Mouse (Mus musculus) ovary, postnatal 14 days (tissue): ENCODE measurements around the gene Ctdsp1.

Experiments used
- DNase-seq: peaks from one replicate; pipeline ENCODE4 v3.0.0; 2022; ENCODE audit warnings: low spot score

Ctdsp1 gene

DNA sequence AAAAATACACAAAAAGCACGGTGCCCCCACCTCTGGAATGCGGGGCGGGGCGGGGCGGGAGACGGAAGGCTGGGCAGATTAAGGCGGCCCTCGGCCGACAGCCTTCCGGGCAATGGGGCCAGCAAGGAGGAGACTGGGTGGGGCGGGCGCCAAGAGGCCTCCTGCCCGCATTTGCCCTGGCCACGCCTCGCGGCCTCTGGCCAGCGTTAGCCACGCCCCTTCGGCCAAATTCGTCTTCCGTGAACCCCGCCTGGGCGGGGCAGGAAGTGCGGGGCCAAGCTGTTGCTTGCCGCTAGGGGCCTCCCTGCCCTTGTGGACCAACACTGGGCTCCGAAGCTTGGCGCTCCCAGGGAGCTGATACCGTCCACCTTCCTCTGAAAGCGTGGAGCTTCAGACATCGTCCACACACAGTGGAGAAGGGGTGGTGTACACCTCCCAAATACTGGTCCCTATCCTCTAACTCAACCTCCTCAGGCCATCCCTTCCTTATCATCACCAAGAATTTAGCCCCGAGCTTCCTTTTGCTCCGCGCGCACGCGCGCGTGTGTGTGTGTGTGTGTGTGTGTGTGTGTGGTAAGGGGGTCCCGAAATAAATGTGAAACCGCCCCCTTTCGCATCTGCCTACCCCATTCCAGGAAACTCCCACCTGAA, 6.1 kb downstream of the Ctdsp1 start:
- peak; percentile 99 for DNase-seq

DNA sequence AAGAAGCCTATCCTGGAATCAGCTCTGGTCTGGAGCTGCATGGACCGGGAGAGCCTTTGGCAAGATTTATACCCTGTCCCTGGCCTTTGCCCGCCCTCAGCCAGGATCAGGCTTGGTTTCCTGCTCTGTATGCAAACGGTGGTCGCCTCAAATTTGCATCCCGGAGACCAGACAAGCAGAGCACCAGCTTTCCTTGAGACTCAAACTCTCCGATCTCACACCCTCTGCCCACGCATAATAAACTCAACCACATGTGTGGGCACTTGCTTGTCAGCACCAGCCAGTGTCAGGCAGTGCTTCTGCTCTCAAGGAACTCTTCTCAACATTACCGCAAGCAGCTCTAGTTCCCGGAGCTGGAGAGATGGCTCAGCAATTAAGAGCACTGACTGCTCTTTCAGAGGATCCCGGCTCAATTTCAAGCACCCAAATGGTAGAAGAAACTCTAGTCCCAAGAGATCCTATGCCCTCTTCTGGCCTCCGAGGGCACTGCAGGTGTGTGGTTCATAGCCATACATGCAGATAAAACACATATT, 6.7 kb downstream of the Ctdsp1 start:
- peak; percentile 65 for DNase-seq

DNA sequence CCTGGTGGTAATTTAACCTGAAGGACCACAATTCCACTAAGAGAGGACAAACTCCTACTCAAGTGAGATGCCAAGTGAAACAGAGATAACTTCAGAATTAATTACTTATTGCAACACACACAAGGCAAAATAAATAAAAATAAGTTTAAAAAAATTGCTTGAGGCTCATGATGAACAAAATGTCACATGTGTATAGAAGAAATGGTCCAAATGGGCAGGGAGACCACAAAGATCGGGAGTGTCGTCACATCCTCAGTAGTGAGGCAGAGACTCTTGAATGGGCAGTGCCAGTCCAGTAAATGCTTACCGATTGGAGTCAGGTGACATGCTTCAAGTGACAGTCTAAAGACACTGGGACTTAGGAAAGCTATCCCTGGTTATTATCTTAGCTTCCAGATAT, 9.2 kb downstream of the Ctdsp1 start:
- DNase-seq = no peak

DNA sequence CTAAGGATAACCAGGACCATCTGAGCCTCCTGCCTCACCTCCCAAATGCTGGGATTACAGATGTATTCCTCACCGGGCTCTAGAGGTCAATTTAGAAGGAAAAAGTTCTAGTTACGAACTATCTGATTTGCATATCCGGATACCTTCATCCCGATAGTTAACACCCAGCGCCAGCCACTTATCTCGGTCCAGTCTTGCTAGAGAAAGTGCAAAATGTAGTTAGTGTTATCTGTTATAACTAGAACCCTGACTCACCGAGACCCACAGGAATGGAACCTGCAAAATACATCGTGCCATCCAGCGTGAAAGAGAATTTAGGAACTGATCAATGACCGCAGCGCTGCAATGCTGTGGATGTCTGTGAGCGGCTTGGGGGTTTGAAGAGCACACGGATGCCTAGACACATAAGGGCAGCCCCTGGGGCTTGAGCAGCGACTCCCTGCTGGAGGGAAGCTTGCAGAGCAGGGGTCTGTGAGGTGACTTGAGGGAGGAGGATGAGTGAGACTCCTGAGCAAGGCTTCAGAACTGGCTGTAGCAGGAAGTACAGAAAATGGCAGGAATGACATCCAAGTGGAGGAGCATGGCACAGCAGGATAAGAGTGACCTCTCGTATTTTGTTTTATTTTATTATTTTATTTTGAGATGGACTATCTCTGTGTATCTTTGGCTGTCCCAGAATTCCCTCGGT, 9.8 kb downstream of the Ctdsp1 start:
- no peak for DNase-seq

DNA sequence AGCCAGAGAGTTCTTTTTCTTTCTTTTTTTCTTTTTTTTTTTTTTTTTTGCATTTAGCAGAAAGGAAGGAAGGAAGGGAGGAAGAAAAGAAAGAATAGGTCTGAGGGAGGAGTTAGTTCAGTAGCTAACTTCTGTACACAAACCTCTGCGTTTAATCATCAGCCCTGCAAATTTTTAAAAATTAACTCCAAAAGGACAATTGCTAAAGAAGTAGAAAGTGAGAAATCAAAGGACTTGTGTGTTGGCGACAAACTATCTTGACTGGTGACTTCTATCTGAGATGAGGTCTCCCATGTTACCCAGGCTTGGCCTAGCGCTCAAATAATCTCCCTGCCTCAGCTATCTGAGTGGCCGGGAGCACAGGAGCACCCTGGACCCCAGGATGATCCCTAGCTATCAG, 12.9 kb downstream of the Ctdsp1 start:
- no peak for DNase-seq

DNA sequence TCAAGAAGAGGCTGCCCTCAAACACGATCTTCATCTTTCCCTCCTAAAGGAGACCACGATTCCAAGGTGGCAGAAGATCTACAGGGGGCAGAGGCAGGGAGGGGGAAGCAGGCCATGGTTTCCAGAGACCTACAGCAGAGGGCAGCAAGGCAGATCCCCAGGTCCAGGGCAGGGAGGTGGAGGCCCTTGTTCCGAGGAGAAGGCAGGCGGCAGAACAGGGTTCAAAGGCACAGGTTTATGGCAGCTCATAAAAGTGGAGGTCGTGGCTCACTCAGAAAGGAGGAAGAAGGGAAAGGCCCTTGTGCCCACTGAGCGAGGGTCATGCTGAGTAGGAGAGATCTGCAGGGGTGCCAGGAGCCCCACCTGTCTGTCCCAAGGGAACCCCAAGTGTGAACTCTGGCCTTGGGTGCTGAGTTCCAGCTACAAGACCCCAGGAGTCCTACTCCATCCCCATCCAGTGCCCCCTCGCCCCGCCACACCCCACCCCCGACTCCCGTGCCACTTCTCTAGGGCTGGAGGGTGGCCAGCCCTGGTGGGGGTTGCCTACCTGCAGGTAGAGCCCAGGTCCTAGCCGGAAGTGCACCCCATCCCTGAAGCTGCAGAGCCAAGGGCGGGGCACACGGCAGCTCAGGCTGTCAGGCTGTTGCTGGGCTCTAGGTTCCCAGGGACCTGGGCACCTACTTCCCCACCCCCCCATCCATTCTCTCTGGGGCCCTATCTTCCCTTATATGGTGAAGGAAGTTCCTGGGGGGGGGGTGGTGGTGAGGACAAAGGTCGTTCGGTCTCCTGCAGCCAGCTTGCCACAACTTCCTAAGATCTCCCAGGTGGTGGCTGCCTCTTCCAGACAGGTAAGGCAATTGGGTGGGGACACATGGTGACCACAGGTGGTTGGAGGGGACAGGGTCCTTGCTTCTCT, 17.5 kb downstream of the Ctdsp1 start, which contains the start of gene Vil1:
Gene Vil1, plus strand, starts transcription at position 788 of the 916 bp plus-strand sequence.
- DNase-seq = no peak

DNA sequence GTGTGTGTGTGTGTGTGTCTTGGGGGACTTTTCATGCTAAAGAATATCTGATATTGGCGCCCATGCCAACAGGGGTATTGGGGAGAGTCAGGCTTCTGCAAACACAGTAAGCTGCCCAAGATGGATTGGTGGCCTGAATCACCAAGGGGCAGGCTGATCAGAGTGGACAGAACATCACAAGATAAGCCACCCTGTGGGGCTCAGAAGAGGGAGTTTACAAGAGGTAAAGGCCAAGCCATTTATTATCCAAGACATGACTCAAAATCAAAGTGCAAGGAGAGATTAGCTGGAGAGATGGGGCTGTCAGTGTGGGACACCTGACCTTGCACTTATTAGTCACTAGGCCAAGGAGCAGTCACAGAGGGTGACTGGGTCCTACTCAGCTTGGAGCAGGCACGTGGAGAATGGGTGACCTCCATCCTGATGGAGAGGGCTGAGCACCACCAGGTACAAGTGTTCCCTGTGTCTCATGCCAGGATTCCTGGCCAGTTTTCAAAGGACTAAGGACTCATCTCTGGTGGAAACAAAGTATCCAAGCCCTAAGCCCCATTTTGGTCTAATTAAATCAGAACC, 20.5 kb downstream of the Ctdsp1 start:
- DNase-seq = no peak

DNA sequence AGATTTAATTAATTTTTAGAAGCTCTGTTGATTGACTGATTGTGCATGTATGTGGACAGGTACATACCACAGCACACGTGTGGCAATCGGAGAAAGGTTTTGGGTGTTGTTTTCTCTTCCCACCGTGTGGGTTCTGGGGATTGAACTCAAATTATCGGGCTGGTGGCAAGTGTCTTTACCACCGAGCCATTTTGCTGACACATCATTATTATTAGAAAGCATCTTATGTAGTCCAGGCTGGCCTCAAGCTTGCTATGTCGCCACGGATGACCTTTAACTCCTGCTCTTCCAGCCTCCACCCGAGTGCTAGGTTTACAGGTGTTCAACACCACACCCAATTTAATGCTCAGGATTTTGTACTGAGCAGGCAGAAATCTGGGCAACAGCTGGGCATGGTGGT, 21.4 kb downstream of the Ctdsp1 start:
- no peak for DNase-seq

DNA sequence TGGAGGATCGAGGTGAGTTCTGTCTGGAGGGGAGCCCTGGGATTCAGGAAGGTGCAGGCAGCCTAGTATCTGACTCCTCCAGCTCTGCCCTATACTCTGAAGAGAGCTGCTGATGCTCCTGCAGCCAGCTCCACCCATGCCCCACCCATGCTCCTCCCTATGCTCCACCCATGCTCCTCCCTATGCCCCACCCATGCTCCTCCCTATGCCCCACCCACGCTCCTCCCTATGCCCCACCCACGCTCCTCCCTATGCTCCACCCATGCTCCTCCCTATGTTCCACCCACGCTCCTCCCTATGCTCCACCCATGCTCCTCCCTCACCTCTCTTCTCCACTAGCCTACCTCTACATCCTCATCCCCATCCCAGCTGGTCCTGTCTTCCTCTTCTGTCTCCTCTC, 23.8 kb downstream of the Ctdsp1 start:
- no peak for DNase-seq

DNA sequence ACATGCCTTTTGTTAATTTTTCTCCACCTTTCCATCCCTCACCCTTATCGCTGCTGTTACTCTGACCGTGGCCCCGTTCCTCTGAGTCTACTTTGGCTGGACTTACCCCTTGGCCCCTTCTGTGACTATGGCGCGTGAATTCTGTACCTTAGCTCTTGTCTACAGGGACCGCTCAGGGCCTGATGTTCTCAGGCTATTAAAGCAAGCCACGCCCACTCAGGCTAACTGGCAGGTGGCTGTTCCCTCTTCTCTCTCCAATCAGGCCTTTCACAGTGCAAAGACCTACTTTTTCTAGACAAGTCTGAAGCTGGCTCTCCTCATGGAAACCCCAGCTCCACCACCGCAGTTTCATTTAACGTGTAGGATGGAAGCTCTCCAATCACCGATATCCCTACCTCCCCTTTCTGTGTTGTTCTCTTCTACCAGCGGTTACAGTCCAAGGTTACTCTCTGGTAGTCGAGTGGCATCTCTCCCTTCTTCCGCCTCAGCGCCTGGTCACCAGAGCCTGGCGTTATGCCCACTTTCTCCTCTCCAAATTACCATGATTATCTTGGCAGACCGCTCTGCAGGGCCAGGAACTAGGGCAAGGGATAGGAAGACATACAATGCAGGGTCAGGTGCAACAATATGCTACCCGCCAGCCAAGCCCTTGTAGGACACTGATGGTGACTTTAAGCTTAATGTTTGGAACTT, 27.6 kb downstream of the Ctdsp1 start:
- no peak for DNase-seq

DNA sequence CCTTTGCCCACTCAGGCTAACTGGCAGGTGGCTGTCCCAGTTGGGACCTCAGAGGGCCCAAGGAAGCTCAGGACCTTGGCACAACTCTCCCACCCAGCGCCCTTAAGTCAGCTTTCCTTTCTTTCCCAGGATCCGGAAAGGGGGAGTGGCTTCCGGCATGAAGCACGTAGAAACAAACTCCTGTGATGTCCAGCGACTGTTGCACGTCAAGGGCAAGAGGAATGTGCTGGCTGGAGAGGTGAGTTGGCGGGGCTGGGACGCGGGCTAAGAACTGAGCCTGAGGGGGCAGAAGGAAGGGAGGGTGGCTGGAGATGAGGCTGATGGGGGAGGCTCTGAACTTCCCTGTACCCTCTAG, 28.1 kb downstream of the Ctdsp1 start:
- no peak for DNase-seq

DNA sequence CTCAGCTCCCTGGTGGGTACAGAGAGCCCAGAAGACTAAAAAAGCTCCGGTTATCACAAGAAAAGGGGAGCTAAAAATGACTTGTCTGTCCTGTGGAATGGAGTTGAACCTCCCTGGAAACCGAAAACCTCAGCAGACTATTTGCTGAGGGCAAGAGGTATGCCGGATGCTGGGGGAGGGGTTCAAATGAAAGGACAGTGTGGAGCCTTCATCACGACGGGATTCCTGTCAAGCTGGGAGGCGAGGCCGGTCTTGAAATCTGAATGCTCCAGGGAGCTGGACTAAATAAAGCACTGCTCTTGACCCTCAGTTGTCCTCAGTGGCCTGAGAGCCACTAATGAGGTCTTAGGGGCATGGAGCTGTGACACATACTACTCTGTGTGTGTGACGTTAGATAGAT, 31.8 kb downstream of the Ctdsp1 start:
- DNase-seq = no peak

DNA sequence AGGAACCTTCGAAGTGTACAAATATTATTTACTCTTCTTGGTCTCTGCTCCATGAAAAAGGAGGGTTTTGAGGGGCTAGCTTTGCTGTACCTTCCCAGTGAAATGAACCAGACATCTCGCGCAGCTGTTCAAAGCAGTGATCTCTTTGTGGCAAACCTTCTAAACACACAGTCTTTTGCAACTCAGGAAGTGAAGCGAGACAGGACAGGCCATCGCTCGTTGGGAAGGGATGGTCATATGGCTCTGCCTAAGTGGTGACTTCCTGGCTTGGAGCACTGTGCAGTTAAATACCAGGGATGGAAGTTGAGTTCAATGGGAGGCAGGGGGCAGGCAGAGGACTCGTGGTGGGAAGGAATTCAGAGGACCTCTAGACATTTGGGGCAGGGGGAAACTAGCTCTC, 34.5 kb downstream of the Ctdsp1 start:
- DNase-seq = no peak

DNA sequence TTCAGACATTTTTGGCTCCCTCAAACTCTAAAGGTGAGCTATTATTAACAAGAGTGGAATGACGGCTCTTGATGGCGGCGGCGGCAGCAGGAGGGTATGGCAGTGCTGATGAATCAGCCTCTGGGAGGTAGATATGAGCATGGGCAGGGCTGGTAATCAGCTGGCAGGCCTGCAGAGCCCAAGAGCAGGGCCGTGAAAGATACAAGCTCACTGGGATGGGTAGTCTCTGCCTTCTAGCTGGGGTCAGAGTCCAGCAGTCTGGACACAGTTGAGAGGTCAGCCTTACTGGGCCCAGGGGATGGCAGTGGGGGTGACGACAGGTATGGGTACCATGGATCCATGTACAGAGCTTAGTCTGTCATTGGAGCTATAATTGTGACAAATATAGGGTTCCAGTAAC, 41.9 kb downstream of the Ctdsp1 start:
- no peak for DNase-seq

DNA sequence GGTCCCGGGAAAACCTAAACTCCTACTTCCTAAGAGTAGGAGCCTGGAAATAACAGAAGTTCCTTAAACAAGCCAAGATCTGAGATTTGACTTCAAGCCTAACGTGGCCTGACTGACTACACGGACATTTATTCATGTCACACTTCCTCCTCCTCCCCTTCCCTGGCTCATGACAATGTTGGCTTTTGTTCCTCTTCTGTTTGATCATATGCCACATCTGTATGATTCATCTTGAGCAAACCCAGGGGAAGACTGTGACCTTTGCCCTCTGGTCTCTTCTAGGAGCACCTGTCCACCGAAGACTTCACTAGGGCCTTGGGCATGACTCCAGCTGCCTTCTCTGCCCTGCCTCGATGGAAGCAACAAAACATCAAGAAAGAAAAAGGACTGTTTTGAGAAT, 43.3 kb downstream of the Ctdsp1 start:
- no peak for DNase-seq

DNA sequence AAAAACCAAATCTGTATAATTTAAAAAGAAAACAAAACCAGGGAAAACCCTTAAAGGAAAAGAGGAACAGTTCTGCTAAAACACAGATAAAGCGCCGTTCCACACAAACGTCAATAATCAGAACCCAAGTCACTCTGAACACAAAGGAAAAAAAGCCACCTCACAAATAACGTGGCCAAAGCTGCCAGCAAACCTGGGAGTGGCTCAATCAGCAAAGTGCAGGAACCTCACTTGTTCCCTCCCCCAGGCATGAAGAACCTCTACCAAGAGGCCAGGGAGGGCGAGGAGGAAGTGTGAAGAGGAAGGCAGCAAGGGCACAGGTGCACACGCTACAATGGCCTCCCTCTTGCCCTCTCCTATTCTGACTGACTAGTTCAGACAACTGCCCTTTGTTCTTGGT, 44.3 kb downstream of the Ctdsp1 start:
- no peak for DNase-seq

DNA sequence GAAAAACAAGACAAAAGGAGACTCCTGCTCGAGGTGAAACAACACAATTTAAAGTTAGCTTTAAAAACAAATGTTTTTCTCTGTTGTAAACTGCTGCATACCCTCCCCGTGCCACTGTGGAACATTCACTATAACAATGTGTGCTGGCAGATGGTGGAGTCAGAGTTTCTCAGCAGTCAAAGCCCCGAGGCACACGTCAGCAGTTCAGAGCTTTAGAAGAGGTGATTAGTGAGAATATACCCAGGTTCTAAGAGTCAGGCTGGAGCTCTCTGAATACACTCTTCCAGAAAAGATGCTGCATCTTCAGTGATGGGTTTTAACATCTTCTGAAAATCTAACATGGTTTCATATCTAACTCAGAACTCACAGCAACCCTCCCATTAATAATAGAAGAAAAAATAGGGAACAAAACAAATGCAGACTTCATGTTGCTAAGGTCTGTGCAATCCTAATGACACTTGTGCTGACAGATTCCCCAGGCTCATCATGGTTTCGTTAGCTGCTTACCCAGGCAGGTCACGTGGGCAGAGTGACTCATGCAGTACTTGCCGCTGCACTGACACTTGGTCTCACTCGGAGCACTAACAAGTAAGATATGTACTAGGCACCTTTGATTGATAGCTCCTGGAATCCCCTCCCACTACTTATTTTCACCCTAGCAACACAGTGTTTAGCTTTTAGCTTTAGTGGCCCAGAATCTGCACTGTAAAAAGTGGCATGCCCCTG, 46.6 kb downstream of the Ctdsp1 start:
- no peak for DNase-seq

DNA sequence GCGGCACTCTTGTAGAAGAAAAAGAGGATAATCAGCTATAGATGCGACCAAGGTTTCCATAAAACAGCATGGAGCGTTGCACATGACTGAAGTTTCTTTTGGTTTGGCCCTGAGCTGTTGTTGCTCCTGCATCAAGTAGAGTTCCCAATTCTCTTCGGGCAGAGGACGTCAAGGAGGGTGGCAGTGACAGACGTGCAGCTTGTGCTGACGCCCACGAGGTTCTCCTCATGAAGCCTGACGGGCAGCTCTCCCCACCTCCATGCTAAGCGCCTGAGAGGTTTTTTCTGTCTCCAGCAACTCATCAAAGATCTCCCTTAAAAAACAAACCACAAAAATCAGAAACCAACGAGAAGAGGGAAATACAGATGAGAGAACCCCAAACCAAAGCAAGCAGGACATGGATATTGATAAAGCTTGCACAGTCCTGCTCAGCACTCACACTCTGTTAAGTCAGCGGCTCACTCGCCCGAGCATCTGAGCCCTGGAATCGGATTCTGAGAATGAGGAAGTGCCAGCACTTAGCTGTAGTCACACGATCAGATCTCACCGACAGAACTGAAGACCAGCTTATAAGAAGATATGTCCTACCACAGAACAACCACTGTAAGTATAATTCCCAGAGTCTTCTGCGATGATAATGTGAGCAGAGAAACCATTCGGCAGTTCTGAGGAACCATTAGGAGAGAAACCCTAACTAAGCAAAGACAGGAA, 48.0 kb downstream of the Ctdsp1 start:
- no peak for DNase-seq

DNA sequence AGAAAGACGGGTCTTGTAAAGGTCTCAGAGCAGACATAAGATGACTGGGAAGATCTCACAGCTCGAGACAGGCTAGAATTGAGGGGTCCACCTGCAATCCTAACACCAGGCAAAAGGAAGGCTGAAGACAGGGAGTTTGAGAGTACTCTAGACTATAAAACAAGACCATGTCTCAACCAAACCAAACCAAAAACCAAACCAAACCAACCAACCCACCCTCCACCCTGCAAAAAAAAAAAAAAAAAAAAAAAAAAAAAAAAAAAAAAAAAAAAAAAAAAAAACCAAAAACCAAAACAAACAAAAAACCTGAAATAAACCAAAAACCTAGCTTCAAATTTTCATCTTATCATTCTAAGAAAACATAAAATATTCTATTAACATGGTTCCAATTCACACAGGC, 53.2 kb downstream of the Ctdsp1 start:
- no peak for DNase-seq
